Mouse (Mus musculus) adrenal gland (tissue): Measurements from ENCODE around the gene Dhrs13.
"Not testable (repeated sequence)": the region's sequence is repeated elsewhere in the genome, so short reads cannot be mapped to it uniquely, and the experiment has no call there.

Experiments used
- intact Hi-C: fragments of 180-260 bp; cut with DNase I; formaldehyde crosslinking; loops from one replicate; pipeline ENCODE4 v1.15.1; 2025

Gene Dhrs13

GRCm38 (mm10) chr11:78040878-78041277 lies 8.8 kb downstream of the Dhrs13 start:
- intact Hi-C loops = no loop called here

DNA sequence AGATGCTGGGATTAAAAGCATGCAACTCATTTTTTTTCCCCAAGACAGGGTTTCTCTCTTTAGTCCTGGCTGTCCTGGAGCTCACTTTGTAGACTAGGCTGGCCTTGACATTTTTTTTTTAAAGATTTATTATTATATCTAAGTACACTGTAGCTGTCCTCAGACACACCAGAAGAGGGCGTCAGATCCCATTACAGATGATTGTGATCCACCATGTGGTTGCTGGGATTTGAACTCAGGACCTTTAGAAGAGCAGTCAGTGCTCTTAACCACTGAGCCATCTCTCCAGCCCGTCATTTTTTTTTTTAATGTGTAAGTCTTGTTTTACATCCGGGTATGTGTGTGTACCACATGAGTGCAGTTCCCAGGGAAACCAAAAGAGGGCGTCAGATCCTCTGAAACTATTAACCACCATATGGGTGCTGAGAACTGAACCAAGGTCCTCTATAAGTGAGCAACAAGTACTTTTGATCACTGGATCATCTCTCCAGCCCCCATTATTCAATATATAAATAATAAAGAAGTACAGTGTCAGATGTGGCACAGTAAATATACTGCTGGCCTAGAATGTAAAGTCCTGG lies 10.3 kb downstream of the Dhrs13 start:
- intact Hi-C loops = not testable (repeated sequence)

DNA sequence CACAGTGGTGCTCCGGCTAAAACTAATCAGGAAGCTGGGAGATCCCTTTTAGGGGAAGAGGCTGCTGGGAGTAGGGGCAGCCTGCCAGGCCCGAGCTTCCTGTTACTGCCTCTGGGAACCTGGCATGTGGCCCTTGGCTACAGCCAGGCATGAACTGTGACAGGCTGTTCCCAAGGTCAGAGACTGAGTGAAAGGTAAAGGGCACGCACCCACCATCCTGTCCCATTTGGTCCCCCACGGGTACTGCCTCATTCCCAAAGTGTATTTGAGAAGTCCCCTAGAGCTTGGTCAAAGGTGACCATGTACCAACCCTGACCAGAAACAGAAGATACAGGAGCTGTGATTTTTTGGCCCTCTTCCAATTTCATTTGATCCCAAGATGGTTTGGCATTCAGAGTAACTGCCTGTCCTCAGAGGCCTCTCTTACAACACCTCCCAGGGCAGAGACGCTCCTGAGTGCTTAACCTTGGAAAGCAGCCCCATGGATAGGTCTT lies 12.7 kb downstream of the Dhrs13 start:
- intact Hi-C loops = no loop called here

DNA sequence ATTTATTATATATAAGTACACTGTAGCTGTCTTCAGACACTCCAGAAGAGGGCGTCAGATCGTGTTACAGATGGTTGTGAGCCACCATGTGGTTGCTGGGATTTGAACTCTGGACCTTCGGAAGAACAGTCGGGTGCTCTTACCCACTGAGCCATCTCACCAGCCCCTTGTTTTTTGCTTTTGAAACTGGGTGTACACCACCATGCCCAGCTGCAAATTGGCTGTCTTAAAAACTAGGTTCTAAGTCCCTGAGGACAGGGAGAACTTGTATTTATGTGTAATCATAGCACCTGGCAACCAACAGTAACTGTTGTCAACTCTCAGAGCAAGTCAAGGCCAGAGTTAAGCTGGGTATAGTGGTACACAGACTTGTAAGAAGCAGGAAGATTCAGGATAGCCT lies 16.6 kb downstream of the Dhrs13 start:
- intact Hi-C loops = not testable (repeated sequence)

GRCm38 (mm10) chr11:78053078-78053477 lies 21.0 kb downstream of the Dhrs13 start:
- intact Hi-C loops = no loop called here

DNA sequence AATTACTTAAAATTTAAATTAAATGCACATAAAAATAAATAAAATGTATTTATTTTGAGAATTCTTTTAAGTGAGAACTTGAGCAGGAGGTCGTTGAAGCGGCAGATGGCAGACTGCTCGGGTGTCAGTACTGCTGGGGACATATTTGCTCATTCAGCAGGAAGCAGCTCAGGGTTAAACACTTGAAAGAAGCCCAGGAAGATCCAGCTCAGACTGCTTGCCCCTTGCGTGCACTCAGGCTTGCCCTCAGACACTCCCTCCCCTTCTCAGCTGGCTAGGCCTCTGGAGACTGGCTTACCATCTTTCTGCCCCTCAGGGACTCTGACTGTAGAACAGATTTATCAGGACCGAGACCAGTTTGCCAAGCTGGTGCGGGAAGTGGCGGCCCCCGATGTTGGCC lies 24.9 kb downstream of the Dhrs13 start:
- intact Hi-C loops = loop anchor here (5.0 kb wide), 1 partner anchor 120 kb away; the partner anchor contains the start of genes Nek8 and Tlcd1

DNA sequence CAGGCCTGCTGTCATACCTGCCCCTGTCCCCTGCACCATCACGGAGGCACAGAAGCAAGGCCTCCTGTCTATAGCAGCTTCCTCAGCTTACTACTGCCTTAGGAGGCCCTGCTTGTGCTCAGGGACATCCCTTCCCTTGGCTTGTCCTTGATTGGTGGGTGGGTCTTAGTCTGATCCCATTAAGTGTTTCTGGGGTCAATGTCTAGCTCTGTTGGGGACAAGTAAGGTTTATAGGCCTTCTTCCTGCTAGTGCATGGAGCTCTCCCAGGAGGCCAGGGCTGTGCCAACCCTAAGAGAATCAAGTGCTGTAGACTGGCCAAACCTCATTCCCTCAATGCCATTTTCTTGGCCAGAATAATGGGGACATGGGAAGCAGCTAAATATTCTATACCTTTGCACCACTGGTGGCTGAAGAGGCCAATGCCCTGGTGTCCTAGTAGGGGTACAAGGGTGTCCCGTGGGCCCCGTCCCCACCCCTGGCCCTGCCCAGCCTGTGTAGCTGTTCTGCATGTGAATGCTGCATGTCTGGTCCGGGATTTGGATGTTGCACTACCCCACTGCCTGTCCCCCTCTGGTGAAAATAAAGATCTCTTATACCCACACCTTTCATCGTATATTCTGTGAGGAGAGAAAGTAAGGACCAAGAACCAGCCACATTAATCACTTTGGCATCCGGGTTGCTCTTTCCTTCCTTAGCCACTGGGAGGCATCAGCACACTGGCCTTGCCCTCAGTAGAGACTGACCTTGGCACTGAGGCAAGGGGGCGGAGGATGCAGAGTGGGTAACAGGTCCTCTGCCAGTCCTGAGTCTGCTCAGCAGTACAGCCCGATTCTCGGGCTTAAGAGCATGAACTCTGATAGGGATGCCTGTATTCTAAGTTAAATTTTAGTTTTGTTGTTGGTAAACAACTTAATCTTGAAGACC lies 28.0 kb downstream of the Dhrs13 start:
- intact Hi-C loops = loop anchor here (5.0 kb wide), 2 partner anchors 92 to 117 kb away; partner anchors contain the start of genes Nek8 and Tlcd1

DNA sequence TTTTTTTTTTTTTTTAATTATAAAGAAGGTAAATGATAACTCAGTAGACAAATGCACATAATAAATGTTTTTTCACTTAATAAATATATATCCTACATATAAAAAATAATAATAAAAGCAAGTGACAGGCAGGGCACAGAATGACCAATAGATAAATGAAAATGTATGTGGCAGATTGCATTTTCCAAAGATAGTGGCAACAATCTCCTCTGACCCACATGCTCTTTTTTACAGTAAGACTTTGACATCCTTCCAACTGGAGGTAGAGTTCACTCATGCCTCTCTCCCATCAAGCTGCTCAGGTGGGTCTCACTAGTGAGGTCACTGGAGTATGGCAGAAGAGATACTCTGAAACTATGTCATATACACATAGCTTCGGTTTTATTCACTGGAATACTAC lies 30.5 kb downstream of the Dhrs13 start:
- intact Hi-C loops = loop anchor here (5.0 kb wide), 1 partner anchor 90 kb away; no protein-coding TSS in a partner anchor

GRCm38 (mm10) chr11:78065906-78066305 lies 33.8 kb downstream of the Dhrs13 start:
- intact Hi-C loops = no loop called here

DNA sequence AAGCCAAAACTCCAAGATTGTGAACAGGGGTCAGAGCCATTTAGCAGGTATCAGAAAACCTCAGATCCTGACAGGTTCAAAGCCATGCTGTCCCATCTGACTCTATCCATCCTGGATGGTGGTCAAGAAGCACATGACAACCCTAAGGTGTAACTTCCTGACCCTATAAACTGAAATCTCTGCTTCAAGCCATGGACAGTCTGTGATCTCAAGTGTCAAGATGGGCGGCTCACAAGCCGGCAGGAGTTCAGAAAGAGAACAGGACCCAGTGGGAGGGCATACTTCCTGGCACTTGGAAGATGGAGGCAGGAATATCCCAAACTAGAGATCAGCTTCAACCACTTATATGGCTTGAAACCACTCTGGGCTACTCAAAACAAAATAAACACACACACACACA lies 34.6 kb downstream of the Dhrs13 start:
- intact Hi-C loops = no loop called here

- intact Hi-C loops = no loop called here
Observed at GRCm38 (mm10) chr11:78067566-78067965, 35.5 kb downstream of the Dhrs13 start.

GRCm38 (mm10) chr11:78069130-78069529 lies 37.0 kb downstream of the Dhrs13 start:
- intact Hi-C loops = no loop called here

- intact Hi-C loops = no loop called here
Observed at GRCm38 (mm10) chr11:78069646-78070045, 37.6 kb downstream of the Dhrs13 start.

GRCm38 (mm10) chr11:78071938-78072337 lies 39.9 kb downstream of the Dhrs13 start:
- intact Hi-C loops = no loop called here

DNA sequence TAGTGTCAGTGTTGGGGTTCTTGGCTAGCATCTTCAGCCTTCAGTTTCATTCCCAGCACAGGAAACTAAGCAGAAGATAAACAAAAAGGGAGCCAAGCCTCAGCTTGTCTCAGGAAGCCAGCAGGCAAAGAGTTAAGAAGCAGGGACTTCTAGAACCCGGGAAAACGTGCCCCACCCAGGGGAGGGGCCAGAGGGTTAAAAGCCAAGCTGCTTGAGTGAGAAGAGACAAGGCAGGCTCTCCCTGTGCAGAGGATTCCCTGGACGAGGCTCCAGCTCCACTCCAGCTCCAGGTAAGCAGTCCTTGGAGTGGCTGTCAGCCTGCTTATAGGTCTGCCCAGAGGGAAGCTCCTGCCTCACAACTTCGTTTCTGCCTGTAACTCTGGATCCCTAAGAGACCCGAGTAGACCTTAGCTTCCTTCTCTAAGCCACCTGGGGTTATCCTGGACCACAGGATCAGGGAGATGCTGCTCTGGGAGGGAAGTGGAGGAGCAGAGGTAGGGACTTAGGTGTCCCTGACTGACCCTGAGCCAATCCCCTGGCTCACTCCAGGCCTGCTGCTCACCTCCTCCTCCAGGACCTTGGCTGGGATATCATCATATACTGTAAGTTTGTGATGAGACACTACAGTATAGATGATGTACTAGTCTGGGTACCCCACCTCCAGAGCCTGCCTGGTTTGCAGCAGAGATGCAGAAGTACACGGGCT lies 40.5 kb downstream of the Dhrs13 start:
- intact Hi-C loops = no loop called here

DNA sequence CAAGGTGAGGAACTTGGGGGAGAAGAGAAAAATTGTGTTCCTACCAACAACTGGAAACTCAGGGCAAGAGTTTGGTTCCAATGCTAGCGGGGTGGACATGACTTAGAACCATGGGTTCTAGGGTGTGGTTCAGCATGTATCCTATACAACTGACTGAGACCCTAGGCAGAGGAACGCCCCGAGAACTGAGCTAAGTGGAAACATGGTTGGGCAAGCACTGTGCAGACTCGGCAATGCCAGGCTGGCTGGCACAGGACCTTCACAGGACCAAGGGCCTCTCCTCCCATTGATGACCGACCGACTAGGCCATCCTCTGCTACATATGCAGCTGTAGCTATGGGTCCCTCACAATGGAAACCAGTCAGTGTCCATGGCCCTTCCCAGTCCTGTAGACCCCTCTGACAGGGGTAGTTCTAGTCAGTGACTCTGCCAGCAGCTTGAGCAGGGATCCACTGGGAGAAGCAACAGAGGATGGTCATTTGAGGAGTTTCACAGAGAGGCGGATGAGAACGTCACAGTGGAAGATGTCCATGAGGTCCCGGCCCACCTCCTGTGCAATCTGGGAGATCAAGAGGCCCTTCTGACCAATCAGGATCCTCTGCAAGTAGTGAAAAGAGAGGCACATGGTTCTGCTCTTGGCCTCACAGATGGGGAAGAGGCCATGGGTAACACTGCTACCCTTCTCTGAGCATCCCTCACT lies 41.6 kb downstream of the Dhrs13 start:
- intact Hi-C loops = no loop called here

GRCm38 (mm10) chr11:78074277-78074652 lies 42.2 kb downstream of the Dhrs13 start:
- intact Hi-C loops = no loop called here

DNA sequence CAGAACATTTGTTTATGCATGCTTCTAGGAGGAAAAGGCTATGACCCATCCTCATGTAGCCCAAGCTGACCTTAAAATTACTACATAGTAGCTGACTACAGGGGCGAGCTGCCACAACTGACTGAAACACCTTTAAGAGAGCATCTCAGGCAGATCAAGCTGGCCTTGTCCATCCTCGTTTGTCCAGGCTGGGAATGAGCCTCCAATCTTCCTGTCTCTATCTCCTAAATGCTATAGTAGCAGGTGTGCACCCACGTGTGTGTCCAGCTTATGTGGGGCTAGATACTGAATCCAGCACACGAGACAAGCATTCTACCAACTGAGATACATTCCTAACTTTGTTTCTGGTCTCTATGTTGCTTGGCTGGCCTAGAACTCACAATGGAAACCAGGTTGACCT lies 42.6 kb downstream of the Dhrs13 start:
- intact Hi-C loops = no loop called here

DNA sequence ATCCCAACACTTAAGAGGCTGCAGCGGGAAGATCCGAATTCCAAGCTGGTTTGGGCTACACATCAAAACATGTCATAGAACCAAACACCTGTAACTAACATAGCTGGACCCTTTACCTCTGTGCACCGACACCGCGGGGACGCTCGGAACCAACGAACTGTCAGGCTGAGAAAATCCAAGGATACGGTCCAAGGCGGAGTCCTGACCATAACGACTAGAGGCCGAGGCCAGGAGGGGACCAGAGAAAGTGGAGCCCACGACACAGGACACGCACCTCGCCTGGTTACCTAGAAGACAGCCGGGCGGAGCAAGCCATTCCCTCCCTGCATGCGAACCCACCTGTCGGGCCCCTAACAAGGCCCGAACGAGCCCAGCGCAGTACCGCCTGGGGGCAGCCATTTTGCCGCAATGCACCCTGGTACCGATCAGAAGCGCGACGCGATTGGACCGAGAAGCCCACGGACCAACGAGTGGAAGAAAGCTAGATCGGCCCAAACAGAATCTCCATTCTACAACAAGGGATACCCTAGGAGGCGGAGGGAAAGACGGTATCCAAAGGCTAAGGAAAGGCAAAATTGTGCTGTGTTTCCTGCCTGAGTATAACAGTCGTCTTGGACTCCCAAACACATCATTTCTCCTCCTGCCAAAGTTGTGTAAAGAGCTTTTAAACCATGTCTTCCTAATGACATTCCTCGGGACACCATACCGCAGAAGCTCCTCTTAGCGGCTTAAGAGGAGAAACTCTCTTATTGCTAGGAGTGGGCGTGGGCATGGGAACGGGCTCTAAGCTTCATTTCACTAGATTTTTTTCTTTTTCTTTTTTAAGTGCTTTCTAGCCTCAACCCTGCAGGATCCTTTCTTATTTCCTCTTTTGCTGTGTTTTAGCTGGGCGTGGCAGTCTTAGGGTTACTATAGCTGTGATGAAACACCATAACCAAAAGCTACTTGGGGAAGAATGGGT lies 48.2 kb downstream of the Dhrs13 start, which contains the start of gene Eral1:
TSS of gene Eral1 (minus strand) at position 423 of the 961 bp plus-strand sequence.
- intact Hi-C loops = no loop called here

DNA sequence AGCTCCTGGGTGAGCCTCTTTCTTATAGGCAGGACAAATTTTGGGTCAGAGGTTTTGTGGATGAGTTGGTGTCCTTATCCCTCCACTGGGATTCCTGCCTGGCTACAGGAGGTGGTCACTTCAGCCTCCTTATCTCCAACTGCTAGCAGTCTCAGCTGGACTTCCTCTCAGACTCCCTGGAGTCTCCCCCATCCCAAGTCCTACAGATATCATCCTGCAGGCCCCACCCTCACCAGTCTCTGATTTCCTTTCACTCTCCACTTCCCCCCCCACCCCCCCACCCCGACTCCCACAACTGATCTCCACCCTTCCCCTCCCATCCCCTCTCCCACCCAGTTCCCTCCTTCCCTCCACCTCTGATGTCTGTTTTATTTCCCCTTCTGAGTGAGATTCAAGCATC lies 51.5 kb downstream of the Dhrs13 start:
- intact Hi-C loops = no loop called here
